Mouse (Mus musculus): ENCODE measurements at regions not wholly inside any gene's neighbourhood (a gene's known extent, or its start where the extent isn't known, plus 50 kb on each side); places are given as distances from the start of the nearest gene placed in this dataset.

- no peak overlapping the region for H3K27ac ChIP-seq
- H3K4me3 ChIP-seq: no peak overlapping the region
- no peaks in the 10 kb centered on the region for H3K27me3 ChIP-seq
- WGBS: 92% methylated on average over 4 of the region's 4 CpGs
- no peak for ATAC-seq (ENCODE audit: low FRiP score, low read depth)
- H3K9ac ChIP-seq: no peak overlapping the region
- no peaks in the 10 kb centered on the region for H3K9me3 ChIP-seq
- H3K4me1 ChIP-seq: no peaks in the 10 kb centered on the region
- H3K36me3 ChIP-seq: no peaks in the 10 kb centered on the region
- no peak overlapping the region for H3K4me2 ChIP-seq (replicated peaks)
Observed at GRCm38 (mm10) chr17:93379789-93380398, 181.1 kb downstream of the Adcyap1 start.

GRCm38 (mm10) chr17:93390256-93390655 is 191.4 kb downstream of the Adcyap1 start:
- no peak overlapping the region for H3K9ac ChIP-seq
- H3K4me1 ChIP-seq: no peaks in the 10 kb centered on the region
- H3K27me3 ChIP-seq: no peaks in the 10 kb centered on the region
- no peak overlapping the region for H3K27ac ChIP-seq
- H3K4me2 ChIP-seq (replicated peaks): no peak overlapping the region
- 86% methylated on average over 3 of the region's 3 CpGs for WGBS
- no peaks in the 10 kb centered on the region for H3K9me3 ChIP-seq
- no peaks in the 10 kb centered on the region for H3K36me3 ChIP-seq
- ATAC-seq (ENCODE audit: low FRiP score, low read depth): no peak
- no peak overlapping the region for H3K4me3 ChIP-seq

- Histone ChIP-seq H3K4me2 (replicated peaks) (no peak overlapping the region), H3K4me3 (no peak overlapping the region), H3K36me3 (no peaks in the 10 kb centered on the region), H3K27me3 (no peaks in the 10 kb centered on the region), H3K4me1 (no peaks in the 10 kb centered on the region), H3K27ac (no peak overlapping the region), H3K9me3 (no peaks in the 10 kb centered on the region), H3K9ac (no peak overlapping the region)
- WGBS: 69% methylated on average over 1 of the region's 1 CpGs
- peak; percentile 92 for ATAC-seq (ENCODE audit: low FRiP score, low read depth)
Observed at GRCm38 (mm10) chr17:93409329-93409728, 210.5 kb downstream of the Adcyap1 start.
